Mouse (Mus musculus) heart, postnatal 36 days (tissue): ENCODE results near the gene Zfp940. TPM values are rescaled to one million over a fixed set of nuclear protein-coding genes. Genes with fewer than 3 reads are reported as not detected.
A peak's percentile ranks its signal among the peaks of the same experiment; 100 is the strongest.
"Not testable (repeated sequence)": the region's sequence is repeated elsewhere in the genome, so short reads cannot be mapped to it uniquely, and the experiment has no call there.

ENCODE experiments used
- DNase-seq, 2 experiments: peaks; one replicate each; pipeline ENCODE4 v3.0.0; 2021 to 2022
- intact Hi-C: fragments of 180-260 bp; cut with DNase I; formaldehyde crosslinking; loops from one replicate; pipeline ENCODE4 v1.15.1; 2025
- total RNA-seq, 2 experiments: library from RNA; stranded (reverse); gene quantifications; 2 replicates each; pipeline ENCODE4 v1.2.3; 2021

Zfp940 gene
- under 1 TPM; 0.39 to 0.49 TPM for total RNA-seq

DNA sequence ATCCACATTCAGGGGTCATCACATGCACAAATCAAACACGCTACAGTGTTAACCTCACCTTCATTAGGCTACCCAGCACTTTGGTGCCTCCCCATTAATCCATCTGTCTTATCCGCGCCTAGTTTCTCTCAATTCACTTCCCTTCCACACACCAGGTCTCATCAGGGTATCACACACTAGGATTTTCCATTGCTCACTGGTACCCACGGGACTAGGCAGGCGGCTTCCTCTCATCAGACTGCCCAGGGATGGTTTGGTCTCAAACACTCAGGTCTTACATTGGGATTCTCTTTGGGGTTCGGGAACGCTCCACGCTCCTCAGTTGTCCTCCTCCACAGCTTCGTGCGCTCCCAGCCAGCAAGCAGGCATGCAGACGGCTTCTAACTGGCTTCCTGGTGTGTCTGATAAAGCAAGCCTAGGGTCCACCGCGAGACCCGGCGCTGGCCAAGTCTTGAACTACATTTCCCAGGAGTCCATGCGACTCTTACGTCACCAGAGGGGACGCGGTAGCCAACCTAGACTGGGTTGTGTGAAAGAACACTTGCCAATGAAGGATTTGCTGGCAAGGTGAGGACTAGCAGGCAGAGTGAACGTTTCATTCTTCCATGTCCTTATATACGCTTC lies at the start of gene Zfp940:
Gene Zfp940, minus strand, starts transcription at position 451 of the 624 bp plus-strand sequence.
- intact Hi-C loops = loop anchor here (5.0 kb wide), 2 partner anchors 86 to 129 kb away; partner anchors contain the start of genes Zfp568 and Zfp84

DNA sequence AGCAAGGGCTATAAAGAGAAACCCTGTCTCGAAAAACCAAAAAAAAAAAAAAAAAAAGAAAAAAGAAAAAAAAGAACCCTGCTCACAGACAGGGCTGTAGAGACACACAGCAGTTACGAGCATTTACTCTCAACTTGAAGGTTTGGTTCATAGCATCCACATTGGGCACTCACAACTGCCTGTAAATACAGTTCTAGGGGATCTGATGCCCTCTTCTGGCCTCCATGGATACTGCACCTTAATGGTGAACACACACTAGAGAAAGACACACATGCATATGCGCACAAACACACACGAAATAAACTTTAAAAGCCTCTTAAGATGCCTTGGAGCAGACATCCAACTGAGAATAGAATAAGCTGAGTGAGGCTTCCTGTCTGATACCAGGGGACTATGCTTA lies 44.9 kb upstream of the Zfp940 start:
- intact Hi-C loops = no loop called here

More for the DNA sequence above, at the start of gene Zfp940:
- DNase-seq = peak; percentile 83 to 85

DNA sequence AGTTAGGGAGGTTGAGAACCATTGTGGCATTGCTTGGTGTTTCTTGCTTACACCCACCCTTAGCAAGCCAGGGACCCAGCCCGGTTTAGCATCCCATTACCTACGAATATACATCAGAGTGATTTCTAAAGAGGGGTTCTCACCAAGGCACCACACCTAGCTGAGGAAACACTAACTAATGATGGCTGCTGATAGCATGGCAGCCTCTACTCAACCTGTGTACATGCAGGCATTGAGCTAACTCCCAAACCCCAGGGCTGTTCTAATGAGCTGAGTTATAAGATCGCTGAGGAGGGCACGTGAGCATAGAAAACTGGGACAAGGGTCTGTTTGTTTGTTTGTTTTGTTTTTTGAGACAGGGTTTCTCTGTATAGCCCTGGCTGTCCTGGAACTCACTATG lies 39.3 kb upstream of the Zfp940 start:
- DNase-seq = no peak
- intact Hi-C loops = no loop called here

More for the DNA sequence above, 44.9 kb upstream of the Zfp940 start:
- no peak for DNase-seq

- intact Hi-C loops = no loop called here
- no peak for DNase-seq
Measured at GRCm38 (mm10) chr7:29890501-29890900, 37.0 kb upstream of the Zfp940 start.

DNA sequence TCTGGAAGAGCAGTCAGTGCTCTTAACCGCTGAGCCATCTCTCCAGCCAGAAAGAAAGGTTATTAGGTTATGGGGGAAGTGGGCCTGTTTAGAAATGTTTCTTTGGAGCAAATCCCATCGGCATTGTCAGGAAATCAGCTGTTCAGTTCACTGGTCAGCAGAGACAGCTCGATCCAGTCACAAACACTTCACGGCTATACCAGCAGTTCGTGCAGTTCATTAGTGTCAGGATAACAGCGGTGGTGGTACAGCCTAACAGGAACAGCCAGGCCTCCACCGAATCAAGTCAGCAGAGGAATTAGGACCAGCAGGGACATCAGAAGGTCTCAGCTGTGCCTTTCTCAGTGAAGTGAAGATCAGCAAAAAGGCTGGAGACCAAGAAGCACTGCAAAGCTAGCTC lies 27.4 kb upstream of the Zfp940 start:
- intact Hi-C loops = no loop called here
- no peak for DNase-seq

DNA sequence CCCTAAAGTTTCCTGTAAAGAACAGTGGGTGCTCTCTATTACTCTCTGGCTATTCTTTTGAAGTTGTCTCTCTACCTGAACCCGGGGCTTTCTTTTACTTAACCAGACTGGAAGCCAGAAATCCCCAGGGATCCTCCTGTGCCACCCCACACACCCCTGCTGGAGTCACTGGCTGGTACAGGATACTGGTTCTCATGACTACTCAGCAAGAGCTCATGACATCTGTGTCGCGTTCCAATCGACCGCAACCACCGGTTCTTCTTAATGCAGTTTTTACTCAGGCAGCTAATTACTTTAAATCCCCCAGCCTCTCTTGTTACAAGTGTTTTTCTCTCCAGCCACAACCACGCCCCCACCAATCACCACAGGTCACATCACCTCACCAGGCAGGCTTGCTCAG lies 26.6 kb upstream of the Zfp940 start:
- DNase-seq = no peak
- intact Hi-C loops = no loop called here

GRCm38 (mm10) chr7:29877561-29877960 lies 24.1 kb upstream of the Zfp940 start:
- intact Hi-C loops, DNase-seq: not testable (repeated sequence)

DNA sequence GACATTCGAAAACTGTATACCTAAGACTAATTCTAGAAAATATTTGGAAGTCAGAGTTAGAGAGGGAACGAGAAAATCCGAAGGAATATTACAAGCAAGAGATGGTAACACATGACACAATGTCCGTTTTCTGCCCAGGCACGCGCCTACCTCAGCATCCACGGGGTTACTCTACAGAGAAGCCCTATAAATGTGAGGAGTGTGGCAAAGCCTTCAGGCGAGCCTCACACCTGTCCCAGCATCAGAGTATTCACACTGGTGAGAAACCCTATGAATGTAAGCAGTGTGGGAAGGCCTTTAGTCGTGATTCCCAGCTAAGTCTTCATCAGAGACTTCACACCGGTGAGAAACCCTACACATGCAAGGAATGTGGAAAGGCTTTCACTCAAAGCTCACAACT lies 20.8 kb upstream of the Zfp940 start:
- DNase-seq = no peak
- intact Hi-C loops = no loop called here

DNA sequence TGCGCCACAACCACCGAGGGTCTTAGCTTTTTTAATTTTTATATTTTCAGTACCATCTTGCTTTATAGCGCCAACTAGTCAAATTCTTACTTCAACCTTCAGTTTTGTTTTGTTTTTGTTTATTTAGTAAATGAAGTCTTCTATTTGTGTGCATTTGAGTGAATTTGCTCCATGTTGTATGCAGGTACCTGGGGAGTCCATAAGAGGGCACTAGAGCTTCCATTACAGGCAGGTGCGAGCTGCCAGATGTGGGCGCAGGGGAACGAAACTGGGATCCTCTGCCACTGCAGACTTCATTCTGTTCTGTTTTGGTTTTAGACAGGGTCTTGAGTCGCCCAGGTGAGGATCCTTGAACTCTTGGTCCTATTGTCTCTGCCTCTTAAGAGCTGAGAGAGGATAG lies 8.2 kb upstream of the Zfp940 start:
- intact Hi-C loops = no loop called here
- DNase-seq = no peak

DNA sequence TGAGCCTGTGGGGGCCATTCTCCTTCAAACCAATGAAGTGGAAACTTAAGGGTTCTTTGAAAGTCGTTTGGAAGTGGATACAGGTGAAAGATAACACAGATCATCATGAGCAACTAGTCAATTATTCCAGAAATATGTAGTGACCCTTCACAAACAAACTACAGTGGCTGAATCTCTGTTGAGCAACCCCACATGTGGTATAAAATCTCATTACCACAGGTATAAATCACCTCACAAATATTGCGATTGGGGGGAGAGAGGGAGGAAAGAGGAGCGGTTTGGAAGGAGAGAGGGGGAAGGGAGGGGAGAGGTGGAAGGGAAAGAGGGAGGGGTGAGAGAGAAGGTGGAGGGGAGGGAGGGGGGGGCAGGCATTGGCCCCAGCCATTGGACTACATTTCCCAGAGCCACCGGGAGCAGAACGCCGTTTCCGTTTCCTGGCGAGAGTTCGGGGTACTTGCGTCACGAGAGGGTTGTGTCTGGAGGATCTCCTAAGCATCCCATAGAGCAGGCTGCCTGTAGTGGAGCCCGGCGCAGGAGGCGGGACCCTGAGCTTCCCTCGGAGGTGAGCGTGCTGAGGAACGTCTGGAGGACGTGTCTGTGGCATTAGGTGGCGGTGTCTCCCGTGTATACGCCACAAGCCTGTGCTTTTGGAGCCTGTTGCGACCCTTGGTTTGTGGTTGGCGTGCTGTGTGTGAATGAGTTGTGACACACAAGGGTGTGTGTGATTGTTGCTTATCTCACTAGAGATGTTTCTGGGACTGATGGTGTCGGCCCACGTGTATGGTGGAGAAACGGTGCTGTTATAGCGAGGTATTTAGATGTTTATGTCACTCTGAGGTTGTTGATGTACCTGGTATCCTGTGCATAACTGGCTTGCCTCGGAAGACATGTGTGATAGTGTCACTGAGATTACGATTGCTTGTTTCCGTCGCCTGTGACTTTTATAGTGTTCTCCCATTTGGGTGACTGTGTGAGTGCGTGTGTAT lies 6.4 kb upstream of the Zfp940 start, which contains the start of gene Zfp420:
Gene Zfp420, plus strand, starts transcription at position 448 of the 986 bp plus-strand sequence.
- DNase-seq = peak; percentile 83 to 84
- intact Hi-C loops = loop anchor here (2.0 kb wide), 2 partner anchors 41 to 49 kb away; partner anchors contain the start of gene Zfp383

DNA sequence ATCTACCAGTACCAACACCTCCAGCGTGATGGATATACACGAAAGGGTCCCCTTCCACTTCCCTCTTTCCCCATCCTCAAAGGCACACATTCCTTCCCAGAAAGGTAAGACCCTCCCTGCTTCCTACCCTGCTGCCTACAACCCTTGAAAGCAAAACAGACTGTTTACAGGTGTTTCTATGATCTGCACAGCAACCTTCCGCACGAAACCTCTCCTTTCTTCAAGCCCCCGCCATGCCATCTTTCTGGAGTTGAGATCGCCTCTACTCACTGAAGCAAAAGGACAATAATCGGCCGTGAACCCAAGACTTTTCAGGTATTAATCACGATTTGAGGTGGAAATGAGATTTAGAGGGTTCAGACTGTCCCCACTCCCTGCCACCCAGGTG lies 644 bp downstream of the Zfp940 start:
- intact Hi-C loops = loop anchor here (5.0 kb wide), 2 partner anchors 86 to 129 kb away; partner anchors contain the start of genes Zfp568 and Zfp84
- no peak for DNase-seq

GRCm38 (mm10) chr7:29844616-29845015 lies 8.9 kb downstream of the Zfp940 start:
- DNase-seq = no peak
- intact Hi-C loops = no loop called here

GRCm38 (mm10) chr7:29842105-29842504 lies 11.4 kb downstream of the Zfp940 start:
- intact Hi-C loops = no loop called here
- no peak for DNase-seq

DNA sequence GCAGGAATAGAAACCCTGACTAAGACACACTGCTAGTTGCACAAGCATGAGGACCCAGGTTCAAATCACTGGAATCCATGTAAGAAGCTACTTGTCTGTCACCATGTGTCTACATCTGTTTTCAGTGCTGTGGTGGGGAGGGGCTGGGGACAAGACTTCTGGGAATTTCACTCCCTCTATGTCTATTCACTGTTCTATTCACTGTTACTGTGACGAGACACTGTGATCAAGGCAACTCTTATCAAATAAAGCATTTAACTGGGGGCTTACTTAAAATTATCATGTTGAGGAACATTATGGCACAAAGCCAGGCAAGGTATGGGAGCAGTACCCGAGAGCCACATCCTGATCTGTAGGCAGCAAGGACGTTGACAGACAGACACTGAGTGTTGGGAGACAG lies 14.2 kb downstream of the Zfp940 start:
- intact Hi-C loops = no loop called here
- no peak for DNase-seq

- intact Hi-C loops = no loop called here
- DNase-seq = no peak
Measured at GRCm38 (mm10) chr7:29836816-29837215, 16.7 kb downstream of the Zfp940 start.

- no peak for DNase-seq
- intact Hi-C loops = no loop called here
Measured at GRCm38 (mm10) chr7:29829804-29830203, 23.7 kb downstream of the Zfp940 start.

DNA sequence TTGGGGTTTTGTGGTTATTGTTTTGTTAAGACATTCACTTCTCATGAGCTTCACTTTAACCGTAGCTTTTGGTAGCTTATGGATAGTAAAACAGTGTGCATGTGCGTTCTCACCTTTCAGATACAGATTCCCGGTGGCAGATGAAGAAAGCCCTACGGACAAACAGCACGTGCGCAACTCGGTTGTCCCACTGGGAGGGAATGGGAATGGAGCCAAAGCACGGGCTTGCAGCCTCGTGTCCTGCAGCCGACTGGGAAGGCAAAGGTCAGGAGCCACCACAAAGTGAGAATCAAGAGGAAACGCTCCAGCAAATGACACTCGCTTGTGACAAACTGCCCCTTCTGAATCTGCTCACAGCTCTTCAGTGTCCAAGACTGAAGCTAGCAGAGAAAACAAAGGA lies 25.5 kb downstream of the Zfp940 start:
- no peak for DNase-seq
- intact Hi-C loops = no loop called here

DNA sequence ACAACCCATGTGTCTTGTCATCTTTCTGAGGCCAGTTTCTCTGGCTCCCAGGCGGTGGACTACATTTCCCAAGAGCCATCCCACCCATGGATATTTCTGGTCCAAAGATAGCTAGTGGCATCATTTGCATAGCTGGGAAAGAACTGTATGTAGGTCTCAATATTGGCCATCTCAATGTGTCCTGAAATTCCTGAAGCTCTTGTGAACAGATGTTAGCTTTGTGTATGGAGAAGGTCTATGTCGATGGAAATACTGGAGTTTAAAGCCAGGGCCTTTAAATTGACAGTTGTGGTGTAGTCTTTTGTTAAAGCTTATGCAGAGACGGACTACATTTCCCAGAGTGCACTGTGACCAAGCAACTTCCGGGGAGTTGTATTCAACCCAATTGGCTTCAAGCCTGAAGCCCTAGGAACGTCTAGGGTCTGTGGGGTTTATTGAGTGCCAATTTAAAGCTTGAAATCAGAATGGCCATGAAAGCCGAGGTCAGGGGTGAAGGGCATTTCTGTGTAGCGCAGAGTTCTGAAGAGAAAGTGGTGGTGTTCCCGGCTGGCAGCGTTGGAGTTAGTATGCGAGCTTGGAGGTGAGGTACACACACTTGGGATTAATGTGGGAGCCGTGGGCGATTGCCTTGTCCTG lies 34.7 kb downstream of the Zfp940 start:
- peak; percentile 74 to 79 for DNase-seq
- intact Hi-C loops = loop anchor here (1.0 to 5.0 kb wide), 3 partner anchors 40 to 134 kb away; partner anchors contain the start of genes Zfp420, Zfp74 and Zfp84

DNA sequence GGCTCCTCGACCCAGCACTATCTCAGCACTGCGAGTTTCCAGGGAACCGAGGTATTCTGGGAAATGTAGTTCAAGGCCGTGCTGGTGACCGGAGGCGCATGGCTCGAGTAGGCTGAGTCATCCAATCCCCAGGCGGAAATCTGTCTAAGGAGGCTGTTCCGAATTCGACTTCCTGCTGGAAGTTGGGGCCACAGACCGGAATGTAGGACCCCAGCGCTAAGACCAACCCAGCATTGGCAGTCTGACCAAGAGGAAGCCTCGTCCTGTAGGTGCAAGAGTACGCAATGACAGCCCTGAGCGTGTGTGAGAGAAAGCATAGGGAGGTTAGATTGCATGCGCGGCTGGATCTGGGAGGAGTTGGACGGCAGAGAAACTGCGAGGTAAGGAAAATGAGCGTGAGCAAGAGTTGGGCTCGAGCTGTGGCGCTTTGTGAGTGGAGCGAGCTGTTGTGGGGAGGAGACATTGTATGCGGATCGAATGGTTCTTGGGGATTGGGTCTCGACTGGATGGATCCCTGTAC lies 37.5 kb downstream of the Zfp940 start, which contains the start of gene Zfp790:
Gene Zfp790, plus strand, starts transcription at position 205 of the 520 bp plus-strand sequence.
- DNase-seq = peak; percentile 80 to 84
- intact Hi-C loops = loop anchor here (2.0 to 5.0 kb wide), 3 partner anchors 31 to 136 kb away; partner anchors contain the start of genes Zfp27 and Zfp74
